Mouse (Mus musculus) stomach, embryonic 16.5 days (tissue): ENCODE results near the gene Krt90. TPM values are rescaled to one million over a fixed set of nuclear protein-coding genes. Genes with fewer than 3 reads are reported as not detected.
A peak's percentile ranks its signal among the peaks of the same experiment; 100 is the strongest.

Experiments used
- ATAC-seq: fragments of 200-750 bp; cut with Nextera tagmentation; 2 replicates; pipeline ENCODE4 v1.8.0; 2017; ENCODE audit warnings: moderate number of reproducible peaks, moderate TSS enrichment; ENCODE audit not compliant: insufficient read depth, low FRiP score
- H3K27ac ChIP-seq: fragments of 300-500 bp; sonication (generic); 2 replicates; pipeline ENCODE4 v1.5.1; 2014; ENCODE audit warnings: low read length
- H3K27me3 ChIP-seq: fragments of 300-500 bp; sonication (generic); 2 replicates; pipeline ENCODE4 v1.6.1; 2014; ENCODE audit warnings: low read length, control low read depth, mixed read lengths; ENCODE audit not compliant: control insufficient read depth, insufficient read depth
- H3K36me3 ChIP-seq: fragments of 300-500 bp; sonication (generic); 2 replicates; pipeline ENCODE4 v1.6.1; 2014; ENCODE audit warnings: low read length; ENCODE audit not compliant: control insufficient read depth, insufficient read depth
- H3K4me1 ChIP-seq: fragments of 300-500 bp; sonication (generic); 2 replicates; pipeline ENCODE4 v1.6.1; 2014; ENCODE audit warnings: low read length, control low read depth, mixed read lengths; ENCODE audit not compliant: control insufficient read depth, insufficient read depth
- H3K4me2 ChIP-seq: fragments of 300-500 bp; sonication (generic); 2 replicates; pipeline ENCODE4 v1.6.1; 2014; ENCODE audit warnings: low read depth, low read length, mixed read lengths
- H3K4me3 ChIP-seq: fragments of 300-500 bp; sonication (generic); replicated peaks from 2 replicates; pipeline ENCODE4 v1.5.1; 2014; ENCODE audit warnings: mild to moderate bottlenecking, low read length
- H3K9ac ChIP-seq: fragments of 300-500 bp; sonication (generic); 2 replicates; pipeline ENCODE4 v1.6.1; 2014; ENCODE audit warnings: low read length
- H3K9me3 ChIP-seq: fragments of 300-500 bp; sonication (generic); replicated peaks from 2 replicates; pipeline ENCODE4 v1.6.1; 2016; ENCODE audit warnings: low read length, control low read depth; ENCODE audit not compliant: control insufficient read depth
- WGBS: fragments of 180-500 bp; shearing (Covaris S2); extraction: QIAGEN DNeasy Blood & Tissue Kit; methylation state at CpG from one replicate; pipeline ENCODE4 v1.1.7; 2014; 5-methylcytosine and 5-hydroxymethylcytosine counted together
- polyA plus RNA-seq: library from polyadenylated mRNA; unstranded; fragments of >200 nt; fragmentation: Nextera tagmentation; extraction: Ambion mirVana; gene quantifications from 2 replicates; pipeline ENCODE4 v1.2.1, GENCODE M21; 2015

The Krt90 gene
- polyA plus RNA-seq, 1 experiment from 2014 or later, result 0.13 TPM

- Histone ChIP-seq H3K9me3 (no peaks in the 10 kb centered on the region), H3K27ac (no peak overlapping the region), H3K4me3 (no peak overlapping the region), H3K9ac (no peak overlapping the region), H3K36me3 (no peaks in the 10 kb centered on the region), H3K27me3 (0 out of 2 replicates have a peak, but pooled peaks cover 3% of the 10 kb centered on the region), H3K4me1 (peaks cover 1% of the 10 kb centered on the region; the same call in 1 of the 2 replicates), H3K4me2 (no peak overlapping the region)
- 6% methylated on average over 7 of the region's 7 CpGs for WGBS
- no peak for ATAC-seq
Observed at GRCm38 (mm10) chr15:101558034-101558646, 4.6 kb downstream of the Krt90 start.

GRCm38 (mm10) chr15:101553169-101553568, 9.6 kb downstream of the Krt90 start:
- under 1% methylated on average over 11 of the region's 11 CpGs for WGBS
- Histone ChIP-seq H3K27ac (no peak overlapping the region), H3K9ac (no peak overlapping the region), H3K36me3 (no peaks in the 10 kb centered on the region), H3K4me3 (no peak overlapping the region), H3K27me3 (no peaks in the 10 kb centered on the region), H3K9me3 (no peaks in the 10 kb centered on the region), H3K4me1 (peaks cover 9% of the 10 kb centered on the region), H3K4me2 (peak overlapping the region; percentile 41; the same call in 1 of the 2 replicates)
- ATAC-seq, result 0 out of 2 replicates have a peak, but pooled peaks have one; percentile 57

GRCm38 (mm10) chr15:101552188-101552587, 10.6 kb downstream of the Krt90 start:
- no peak overlapping the region for H3K9ac ChIP-seq
- peaks cover 9% of the 10 kb centered on the region for H3K4me1 ChIP-seq
- no peak overlapping the region for H3K4me2 ChIP-seq
- no peak overlapping the region for H3K27ac ChIP-seq
- no peaks in the 10 kb centered on the region for H3K9me3 ChIP-seq
- H3K36me3 ChIP-seq, result no peaks in the 10 kb centered on the region
- no peaks in the 10 kb centered on the region for H3K27me3 ChIP-seq
- no peak overlapping the region for H3K4me3 ChIP-seq
- ATAC-seq, result no peak
- 79% methylated on average over 8 of the region's 8 CpGs for WGBS

- ATAC-seq, result no peak
Observed at GRCm38 (mm10) chr15:101550567-101550966, 12.2 kb downstream of the Krt90 start, which contains the start of gene Krt82. Gene Krt82 (minus strand): TSS chr15:101550667.

GRCm38 (mm10) chr15:101544478-101544877, 18.3 kb downstream of the Krt90 start:
- Histone ChIP-seq H3K9me3 (no peaks in the 10 kb centered on the region), H3K4me1 (no peaks in the 10 kb centered on the region), H3K27ac (no peak overlapping the region), H3K27me3 (no peaks in the 10 kb centered on the region), H3K4me3 (no peak overlapping the region), H3K4me2 (no peak overlapping the region), H3K36me3 (no peaks in the 10 kb centered on the region), H3K9ac (no peak overlapping the region)
- no peak for ATAC-seq
- 55% methylated on average over 3 of the region's 3 CpGs for WGBS

More at GRCm38 (mm10) chr15:101550567-101550966, 12.2 kb downstream of the Krt90 start, which contains the start of gene Krt82:
- Histone ChIP-seq H3K4me2 (no peak within 1 kb of the TSS), H3K9ac (no peak within 1 kb of the TSS), H3K9me3 (no peaks in the 10 kb centered on the region), H3K36me3 (no peaks in the 10 kb centered on the region), H3K27ac (no peak within 1 kb of the TSS), H3K4me3 (no peak within 1 kb of the TSS), H3K27me3 (no peaks in the 10 kb centered on the region), H3K4me1 (peaks cover 9% of the 10 kb centered on the region)
- 85% methylated on average over 7 of the region's 7 CpGs for WGBS

DNA sequence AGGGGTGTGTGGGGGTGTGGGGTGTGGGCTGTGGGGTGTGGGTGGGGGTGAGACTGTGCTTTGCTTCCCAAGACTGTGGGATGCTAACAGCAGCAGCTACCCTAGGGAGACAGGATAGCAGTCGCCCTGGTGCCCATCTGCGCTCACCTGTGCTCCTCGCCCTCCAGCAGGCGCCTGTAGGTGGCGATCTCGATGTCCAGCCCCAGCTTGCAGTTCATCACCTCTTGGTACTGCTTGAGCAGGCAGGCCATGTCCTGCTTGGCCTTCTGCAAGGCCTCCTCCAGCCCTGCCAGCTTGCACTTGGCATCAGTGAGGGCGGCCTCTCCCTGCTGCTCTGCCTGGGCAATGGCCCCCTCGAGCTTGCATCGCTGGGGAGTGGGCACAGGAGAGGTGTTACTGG, 20.2 kb downstream of the Krt90 start:
- ATAC-seq, result no peak
- H3K4me1 ChIP-seq, result peaks cover 9% of the 10 kb centered on the region
- no peaks in the 10 kb centered on the region for H3K27me3 ChIP-seq
- H3K4me2 ChIP-seq, result no peak overlapping the region
- no peaks in the 10 kb centered on the region for H3K9me3 ChIP-seq
- no peak overlapping the region for H3K4me3 ChIP-seq
- H3K9ac ChIP-seq, result no peak overlapping the region
- H3K27ac ChIP-seq, result no peak overlapping the region
- H3K36me3 ChIP-seq, result no peaks in the 10 kb centered on the region
- WGBS, result 57% methylated on average over 9 of the region's 9 CpGs

DNA sequence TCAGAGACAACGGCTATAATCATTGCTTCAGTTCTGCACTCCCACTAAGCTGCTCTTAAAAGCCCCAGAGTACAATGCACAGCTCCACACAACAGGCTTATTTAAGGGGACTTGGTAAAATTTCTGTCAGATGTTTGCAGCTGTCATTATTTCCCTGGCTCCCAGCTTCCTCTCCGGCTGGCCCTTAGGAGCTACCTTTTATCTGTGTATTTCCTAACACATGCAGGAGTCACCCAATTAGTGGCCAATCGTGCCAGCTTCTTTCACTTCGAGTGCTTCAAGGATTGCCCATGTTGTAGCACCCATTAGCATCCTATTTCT, 24.2 kb downstream of the Krt90 start:
- no peak overlapping the region for H3K4me3 ChIP-seq
- H3K36me3 ChIP-seq, result no peaks in the 10 kb centered on the region
- H3K9me3 ChIP-seq, result no peaks in the 10 kb centered on the region
- no peak overlapping the region for H3K9ac ChIP-seq
- no peak for ATAC-seq
- 0 out of 2 replicates have a peak overlapping the region, but pooled peaks have one; percentile 5 for H3K27ac ChIP-seq
- WGBS, result 36% methylated on average over 4 of the region's 4 CpGs
- no peak overlapping the region for H3K4me2 ChIP-seq
- no peaks in the 10 kb centered on the region for H3K27me3 ChIP-seq
- peaks cover 9% of the 10 kb centered on the region for H3K4me1 ChIP-seq

- ATAC-seq, result no peak
- WGBS, result 35% methylated on average over 7 of the region's 7 CpGs
- peak overlapping the region; percentile 21; the same call in 1 of the 2 replicates for H3K27ac ChIP-seq
- H3K9me3 ChIP-seq, result no peaks in the 10 kb centered on the region
- no peak overlapping the region for H3K4me2 ChIP-seq
- H3K27me3 ChIP-seq, result no peaks in the 10 kb centered on the region
- H3K9ac ChIP-seq, result no peak overlapping the region
- H3K36me3 ChIP-seq, result no peaks in the 10 kb centered on the region
- H3K4me3 ChIP-seq, result no peak overlapping the region
- H3K4me1 ChIP-seq, result peaks cover 9% of the 10 kb centered on the region
Observed at GRCm38 (mm10) chr15:101537864-101538579, 24.7 kb downstream of the Krt90 start.
